Mouse (Mus musculus): Measurements from ENCODE around the gene Cux1.

GRCm38 (mm10) chr5:136594896-136595540 is 27.7 kb upstream of the Cux1 start:
- no peak for TF ChIP-seq CTCF (IDR thresholded peaks at IDR 0.05; ENCODE audit: insufficient read depth, low read length)
- no peak for TF ChIP-seq POLR2A (IDR thresholded peaks at IDR 0.05; ENCODE audit: borderline replicate concordance, extremely low read depth, low read depth, low read length)
